Mouse (Mus musculus) megakaryocyte, adult 5-6 weeks (primary cell): ENCODE results near the gene Rbpjl. TPM values are rescaled to one million over a fixed set of nuclear protein-coding genes. Genes with fewer than 3 reads are reported as not detected.

Experiments
- ATAC-seq: 2 replicates; pipeline ENCODE4 v1.8.0; 2016; ENCODE audit warnings: mild to moderate bottlenecking, inconsistent platforms; ENCODE audit not compliant: poor library complexity, severe bottlenecking
- total RNA-seq, 2 experiments: library from RNA; stranded (forward) in 1 of 2; stranded (reverse) in 1 of 2; fragments of 153-499, 151-499 nt in 1 of 2; fragments of 221-1000, 200-1000 nt in 1 of 2; gene quantifications; 2 replicates each; pipeline versions ENCODE4 v1.2.3 to v1.2.4; 2015 to 2017

The Rbpjl gene
- total RNA-seq, 2 experiments from 2014 or later, result not detected

GRCm38 (mm10) chr2:164389499-164389898, 13.4 kb upstream of the Rbpjl start:
- ATAC-seq, result peak; percentile 89

DNA sequence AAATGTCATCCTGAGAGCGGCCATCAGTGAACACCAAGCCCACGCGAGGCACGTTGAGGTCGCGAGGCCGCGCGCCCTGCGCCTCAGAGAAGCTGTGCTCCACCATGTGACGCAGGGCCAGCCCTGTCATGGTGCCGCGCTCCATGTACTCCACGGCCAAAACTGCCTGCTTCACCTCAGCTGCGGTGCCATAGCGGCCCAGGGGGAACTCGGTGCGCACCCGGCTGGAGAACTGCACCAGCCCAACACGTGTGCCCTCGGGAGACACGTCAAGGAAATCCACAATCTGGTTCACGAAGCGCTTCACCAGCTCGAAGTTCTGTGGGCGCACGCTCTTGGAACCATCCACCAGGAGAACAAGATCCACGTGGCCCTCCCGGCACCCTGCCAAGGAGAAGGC, 9.8 kb upstream of the Rbpjl start:
- ATAC-seq, result no peak

DNA sequence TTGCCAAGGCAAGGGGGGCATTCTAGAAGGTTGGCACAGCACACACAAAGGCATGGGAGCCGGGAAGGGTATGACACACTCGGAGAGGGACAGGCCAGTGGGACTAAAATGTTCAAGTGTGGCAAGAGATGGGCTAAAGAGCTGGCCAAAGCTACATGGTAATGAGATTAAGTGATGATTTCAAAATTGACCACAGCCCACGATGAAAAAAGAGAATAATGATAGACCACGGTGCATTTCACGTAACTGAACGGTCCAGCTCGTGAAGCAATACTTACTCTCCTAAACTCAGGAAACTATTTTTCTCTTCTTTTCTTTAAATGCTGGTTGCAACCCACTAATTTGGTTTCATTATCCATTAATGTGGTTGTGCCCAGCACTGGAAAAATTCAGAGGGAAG, 6.9 kb upstream of the Rbpjl start:
- ATAC-seq, result peak; percentile 45

DNA sequence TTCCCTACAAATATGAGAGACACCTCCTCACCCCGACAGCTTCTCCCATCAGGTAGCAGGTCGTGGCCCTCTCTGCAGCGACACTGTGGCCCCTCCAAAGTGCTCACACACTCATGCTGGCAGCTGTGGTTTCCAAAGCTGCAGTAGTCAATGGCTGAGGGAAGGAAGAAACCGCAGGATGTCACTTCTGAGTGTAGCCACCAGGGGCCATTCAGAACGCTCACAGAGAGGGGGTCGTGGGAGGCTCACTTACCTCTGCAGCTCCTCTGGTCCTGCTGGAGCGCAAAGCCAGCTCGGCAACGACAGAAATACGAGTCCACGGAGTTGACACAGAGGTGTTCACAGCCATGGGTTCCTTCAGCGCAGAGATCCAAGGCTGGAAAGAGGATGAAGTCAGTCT, 6.0 kb upstream of the Rbpjl start:
- 0 out of 2 replicates have a peak, but pooled peaks have one; percentile 15 for ATAC-seq

DNA sequence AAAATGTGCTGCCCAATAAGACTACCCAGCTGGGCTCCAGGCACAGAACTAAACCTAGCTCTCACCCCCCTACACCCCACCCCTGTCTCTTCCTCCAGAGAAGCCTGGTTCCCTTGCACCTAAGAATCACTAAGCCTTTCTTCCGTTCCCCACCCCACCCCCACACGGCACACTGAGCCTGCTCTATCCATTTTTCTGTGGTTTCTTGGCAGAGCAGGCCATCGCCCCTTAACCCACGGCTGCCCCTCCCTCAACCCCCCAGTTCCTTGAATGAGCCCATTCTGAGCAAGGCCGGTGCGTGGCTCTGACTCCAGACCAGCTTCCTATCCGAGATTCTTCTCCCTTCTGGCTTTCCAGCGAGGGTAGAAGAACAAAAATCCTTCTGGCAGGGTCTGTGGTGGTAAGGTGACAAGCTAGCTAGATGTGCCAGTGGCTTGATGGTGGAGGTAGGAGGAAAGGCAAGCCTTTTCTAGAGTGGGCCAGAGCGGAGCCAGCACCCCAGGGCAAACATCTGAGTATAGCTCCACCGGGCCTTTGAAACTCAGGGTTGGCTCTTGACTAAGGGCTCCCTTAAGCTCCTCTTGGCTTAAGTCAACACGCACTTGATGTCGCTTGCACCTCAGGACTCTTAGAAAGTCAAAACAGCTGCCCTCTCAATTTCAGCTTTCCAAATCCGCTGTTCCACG, 598 bp downstream of the Rbpjl start:
- no peak for ATAC-seq

- ATAC-seq, result no peak
Observed at GRCm38 (mm10) chr2:164404082-164404990, 1.4 kb downstream of the Rbpjl start.

- ATAC-seq, result no peak
Observed at GRCm38 (mm10) chr2:164405060-164405459, 2.1 kb downstream of the Rbpjl start, which contains the start of gene Matn4. Matn4 (minus strand) TSS chr2:164405160.

GRCm38 (mm10) chr2:164405519-164405918, 2.6 kb downstream of the Rbpjl start:
- ATAC-seq, result no peak

DNA sequence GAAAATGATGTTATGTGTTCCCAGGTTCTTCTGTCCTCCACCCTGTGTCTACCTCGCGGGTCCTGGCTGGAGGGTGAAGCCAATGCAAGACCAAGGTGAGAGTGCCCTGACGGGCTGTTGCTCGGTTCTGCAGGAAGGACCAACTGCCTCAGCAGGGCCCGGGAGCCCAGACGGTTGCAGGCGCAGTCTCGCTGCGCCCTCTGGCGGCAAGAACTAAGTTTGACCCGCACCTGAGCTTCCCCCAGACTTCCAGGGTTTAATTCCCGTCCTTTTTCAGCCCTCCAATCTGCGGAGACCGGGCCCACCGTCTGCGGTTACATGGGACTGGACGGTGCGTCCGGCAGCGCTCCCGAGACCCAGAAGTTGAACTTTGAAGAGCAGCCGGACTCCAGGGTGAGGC, 4.8 kb downstream of the Rbpjl start:
- peak; percentile 87 for ATAC-seq

GRCm38 (mm10) chr2:164414167-164414566, 11.2 kb downstream of the Rbpjl start:
- 0 out of 2 replicates have a peak, but pooled peaks have one; percentile 10 for ATAC-seq

DNA sequence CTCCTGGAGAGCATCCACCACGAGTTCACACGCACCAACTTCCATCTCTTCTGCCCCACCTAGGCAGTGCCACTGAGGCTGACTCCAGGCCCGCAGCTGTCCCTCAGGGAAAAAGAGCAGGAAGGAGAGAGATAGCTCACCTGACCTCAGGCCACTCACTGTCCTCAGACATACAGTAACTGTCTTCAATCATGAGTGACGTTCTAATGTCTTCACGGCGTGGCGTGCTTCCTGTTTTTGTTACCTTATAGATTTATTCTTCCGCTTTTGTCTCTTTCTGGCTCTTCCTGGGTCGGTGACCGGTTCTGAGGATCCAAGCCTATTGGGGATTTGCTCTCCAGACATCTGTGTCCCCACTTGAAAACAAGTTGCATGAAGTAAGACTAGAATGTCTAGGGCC, 11.6 kb downstream of the Rbpjl start:
- peak; percentile 33; the same call in 1 of the 2 replicates for ATAC-seq

- ATAC-seq, result peak; percentile 38; the same call in 1 of the 2 replicates
Observed at GRCm38 (mm10) chr2:164417198-164417597, 14.3 kb downstream of the Rbpjl start.

DNA sequence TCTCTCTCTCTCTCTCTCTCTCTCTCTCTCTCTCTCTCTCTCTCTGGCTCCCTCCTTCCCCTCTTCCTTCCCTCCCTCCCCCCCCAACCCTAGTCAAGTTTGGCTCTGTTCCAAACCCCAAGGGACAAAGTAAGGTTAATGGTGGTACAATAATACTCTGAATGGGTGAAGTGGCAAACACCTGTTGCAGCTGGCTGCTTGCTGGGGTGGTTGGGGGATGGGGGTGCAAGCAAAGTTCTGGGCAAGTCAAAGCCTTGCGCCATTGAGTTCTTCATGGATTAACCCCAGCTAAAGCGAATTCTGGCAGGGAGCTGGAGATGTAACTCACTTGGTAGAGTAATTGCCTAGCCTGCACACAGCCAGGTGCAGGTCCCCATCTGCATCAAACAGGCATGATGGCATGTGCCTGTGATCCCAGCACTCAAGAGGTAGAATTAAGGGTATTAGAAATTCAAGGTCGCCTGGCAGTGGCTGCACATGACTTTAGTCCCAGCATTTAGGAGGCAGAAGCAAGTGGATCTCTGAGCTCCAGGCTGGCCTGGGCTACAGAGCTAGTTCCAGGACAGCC, 15.5 kb downstream of the Rbpjl start:
- no peak for ATAC-seq

GRCm38 (mm10) chr2:164419489-164419888, 16.5 kb downstream of the Rbpjl start:
- no peak for ATAC-seq

GRCm38 (mm10) chr2:164421306-164421705, 18.4 kb downstream of the Rbpjl start:
- ATAC-seq, result no peak

- no peak for ATAC-seq
Observed at GRCm38 (mm10) chr2:164421979-164422378, 19.0 kb downstream of the Rbpjl start.

- ATAC-seq, result no peak
Observed at GRCm38 (mm10) chr2:164422675-164423393, 19.9 kb downstream of the Rbpjl start.

- ATAC-seq, result no peak
Observed at GRCm38 (mm10) chr2:164423464-164423863, 20.5 kb downstream of the Rbpjl start.

DNA sequence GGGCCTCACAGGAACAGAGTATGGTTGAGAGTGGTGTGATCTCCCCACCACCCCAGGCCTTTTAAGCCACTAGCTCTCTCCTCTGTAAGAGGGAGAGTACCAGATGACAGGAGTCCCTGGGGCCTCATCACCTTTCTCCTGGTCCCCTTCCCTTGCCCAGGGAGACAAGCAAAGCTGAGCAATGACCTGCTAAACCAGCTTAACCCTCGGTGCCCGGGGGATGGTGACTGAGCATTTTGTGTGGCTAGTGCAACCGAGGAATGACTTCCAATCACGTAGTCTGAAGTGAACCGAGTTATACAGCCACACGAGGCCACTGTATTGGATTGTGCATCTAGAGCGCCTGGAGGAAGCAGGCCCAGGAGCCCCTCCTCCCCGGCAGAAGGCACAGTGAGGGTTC, 21.5 kb downstream of the Rbpjl start:
- no peak for ATAC-seq

DNA sequence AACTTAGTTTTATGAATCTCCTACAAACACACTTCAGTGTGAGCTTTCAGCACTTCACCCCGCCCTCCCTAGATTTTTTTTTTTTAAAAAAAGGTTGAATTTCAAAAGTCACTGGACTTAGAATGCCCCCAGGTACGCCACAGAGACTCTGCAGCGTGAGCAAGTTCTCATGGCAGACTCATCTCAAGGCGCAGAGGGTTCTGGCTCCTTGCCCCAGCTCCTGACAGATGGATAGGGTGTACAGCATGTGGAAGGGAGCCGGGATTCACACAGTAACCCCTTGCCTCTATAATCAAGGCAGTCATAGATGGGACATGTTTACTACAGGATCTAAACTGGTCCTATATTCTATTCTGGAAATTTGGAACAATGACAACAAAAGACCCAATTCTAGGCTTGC, 22.5 kb downstream of the Rbpjl start:
- no peak for ATAC-seq

GRCm38 (mm10) chr2:164426121-164426520, 23.2 kb downstream of the Rbpjl start:
- ATAC-seq, result no peak
